Mouse (Mus musculus): ENCODE measurements around the gene Vps53. TPM values are rescaled to one million over a fixed set of nuclear protein-coding genes. Genes with fewer than 3 reads are reported as not detected.

Vps53 gene
- polyA plus RNA-seq, 1 experiment = 21.0 TPM

DNA sequence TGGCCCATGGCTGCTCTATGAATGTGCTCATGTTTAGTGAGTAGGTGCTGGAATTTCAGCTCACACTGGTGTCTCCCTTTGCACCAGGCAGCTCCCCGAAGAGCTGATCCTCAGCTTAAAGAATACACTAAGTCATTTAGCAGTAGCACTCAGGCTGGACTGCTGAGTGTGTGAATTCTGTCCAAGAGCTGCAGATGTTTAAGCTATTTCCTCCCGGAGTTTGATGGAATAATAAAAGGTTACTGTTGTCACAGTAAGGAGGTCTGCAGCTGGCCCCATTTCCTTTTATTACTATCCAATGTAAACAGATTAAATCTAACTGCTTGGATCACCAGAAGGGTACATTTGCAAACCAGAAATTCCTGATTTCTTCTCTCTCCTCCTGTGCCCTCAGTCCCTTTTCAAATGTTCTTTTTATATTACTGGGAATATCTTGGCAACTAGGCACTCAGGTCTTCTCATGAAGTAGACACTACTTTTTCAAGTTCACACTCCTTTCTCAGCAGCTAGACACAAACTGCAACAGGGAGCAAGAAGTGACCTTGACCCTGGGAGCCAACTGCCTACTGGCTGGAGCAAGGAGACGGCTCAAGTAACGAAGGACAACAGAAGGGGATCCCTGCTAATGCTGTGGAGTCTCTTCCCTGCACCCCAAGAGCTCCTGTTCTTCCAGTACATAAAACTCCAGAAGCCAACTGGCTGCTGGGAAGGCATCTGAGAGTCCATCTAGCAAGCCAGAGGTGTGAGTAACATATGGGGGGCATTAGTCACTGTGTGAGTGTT, 80.1 kb downstream of the Vps53 start:
- TF ChIP-seq GATA1 (IDR thresholded peaks at IDR 0.05; ENCODE audit: low read length) = no peak

DNA sequence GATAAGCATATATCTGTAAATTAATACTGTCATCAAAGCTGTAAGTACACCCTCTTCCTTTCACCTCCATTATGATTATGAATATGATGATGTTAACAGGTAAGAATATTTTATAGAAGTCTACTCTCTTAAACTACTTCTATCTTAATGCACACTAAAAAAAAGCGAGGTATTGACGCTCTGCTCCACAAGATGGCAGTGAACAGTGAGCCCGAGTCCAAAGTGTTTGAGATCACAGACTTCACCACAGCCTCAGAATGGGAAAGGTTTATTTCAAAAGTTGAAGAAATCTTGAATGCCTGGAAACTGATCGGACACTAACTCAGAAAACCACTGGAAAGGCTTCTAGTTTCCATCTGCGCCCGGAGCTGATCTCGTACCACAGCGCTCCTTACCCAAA, 85.8 kb downstream of the Vps53 start:
- TF ChIP-seq GATA1 (IDR thresholded peaks at IDR 0.05; ENCODE audit: low read length) = no peak

DNA sequence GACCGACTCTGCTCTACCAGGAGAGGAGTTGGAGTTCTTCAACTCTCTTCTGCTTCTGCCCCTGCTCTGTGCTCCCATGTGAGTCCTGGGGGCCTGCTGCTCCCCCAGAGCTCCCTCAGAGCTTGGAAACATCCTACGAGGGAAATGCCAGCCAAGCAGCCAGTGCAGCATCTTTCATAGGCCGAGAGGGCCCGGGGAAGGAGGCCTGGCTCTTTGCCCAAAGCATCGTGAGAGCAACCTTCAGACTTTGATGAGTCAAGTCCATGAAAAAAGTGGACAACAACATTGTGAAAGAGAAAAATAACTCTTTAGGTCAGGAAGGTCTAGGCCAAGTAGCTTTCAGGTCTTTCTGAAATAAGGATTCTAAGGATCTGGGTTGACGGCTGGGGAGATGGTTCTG, 89.7 kb downstream of the Vps53 start:
- TF ChIP-seq GATA1 (IDR thresholded peaks at IDR 0.05; ENCODE audit: low read length) = no peak

DNA sequence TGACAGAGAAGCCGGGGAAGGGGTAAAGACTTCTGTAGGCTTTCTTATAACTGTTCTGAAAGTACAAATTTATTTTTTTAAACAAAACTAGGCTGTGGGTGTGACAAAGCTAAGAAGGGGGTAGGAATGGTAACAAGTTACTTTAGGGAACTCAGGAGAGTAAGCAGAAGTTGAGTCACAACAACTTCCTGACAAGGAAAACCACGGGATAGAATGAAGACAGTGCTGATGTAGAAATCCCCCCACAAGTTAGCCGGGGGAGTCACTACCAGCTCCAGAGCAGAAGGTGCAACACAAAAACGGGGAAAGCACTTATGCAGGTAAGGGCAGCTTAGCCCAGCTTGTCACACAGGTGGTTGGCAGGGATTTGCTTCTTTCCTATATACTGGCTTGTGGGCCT, 90.9 kb downstream of the Vps53 start:
- no peak for TF ChIP-seq GATA1 (IDR thresholded peaks at IDR 0.05; ENCODE audit: low read length)

DNA sequence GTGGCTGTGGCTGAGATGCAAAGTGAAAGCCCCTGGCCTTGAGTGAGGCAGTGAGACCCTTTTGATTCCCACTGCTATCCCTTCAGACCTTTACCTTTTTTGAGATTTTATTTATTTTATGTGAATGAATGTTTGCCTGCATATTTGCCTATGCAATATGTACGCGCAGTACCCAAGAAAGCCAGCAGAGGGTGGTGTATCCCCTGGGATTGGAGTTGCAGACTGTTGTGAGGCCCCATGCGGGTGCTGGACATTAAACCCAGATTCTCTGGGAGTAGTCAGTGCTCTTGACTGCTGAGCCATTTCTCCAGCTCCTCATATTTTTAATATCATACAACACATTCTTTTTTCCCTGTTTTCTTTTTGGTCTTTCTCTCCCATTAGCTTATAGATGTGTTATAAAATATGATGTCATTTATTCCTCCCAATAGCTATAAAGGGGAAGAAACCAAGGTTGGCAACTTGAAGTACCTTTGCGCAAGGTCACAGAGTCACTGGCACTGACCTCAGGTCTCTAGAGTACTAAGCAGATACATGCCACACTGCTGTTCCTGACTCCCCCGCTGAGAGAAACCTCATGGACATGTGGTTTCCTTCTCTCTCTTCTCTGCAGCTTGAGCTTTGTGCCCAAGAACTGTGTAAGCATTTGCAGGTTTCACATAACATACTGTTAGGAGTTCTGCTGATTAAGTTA, 93.4 kb downstream of the Vps53 start:
- TF ChIP-seq GATA1 (IDR thresholded peaks at IDR 0.05; ENCODE audit: low read length) = no peak

DNA sequence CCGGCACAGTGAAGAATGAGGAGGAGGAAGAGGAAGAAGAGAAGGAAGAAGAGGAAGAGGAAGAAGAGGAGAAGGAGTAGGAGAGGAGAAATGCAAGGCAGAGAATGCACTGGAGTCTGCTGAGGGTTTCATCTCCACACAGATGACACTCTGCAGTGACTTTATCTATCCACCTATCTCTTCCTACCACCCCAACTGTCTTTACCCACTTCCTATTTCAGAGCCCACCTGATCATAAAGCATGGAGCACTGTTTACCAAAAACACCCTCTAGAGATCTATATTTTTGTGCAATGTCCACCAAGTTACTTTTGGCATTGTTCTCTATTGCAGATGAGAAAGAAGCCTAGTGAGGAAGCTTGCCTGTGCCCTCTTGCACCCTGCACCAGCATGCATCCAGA, 94.5 kb downstream of the Vps53 start:
- no peak for TF ChIP-seq GATA1 (IDR thresholded peaks at IDR 0.05; ENCODE audit: low read length)

DNA sequence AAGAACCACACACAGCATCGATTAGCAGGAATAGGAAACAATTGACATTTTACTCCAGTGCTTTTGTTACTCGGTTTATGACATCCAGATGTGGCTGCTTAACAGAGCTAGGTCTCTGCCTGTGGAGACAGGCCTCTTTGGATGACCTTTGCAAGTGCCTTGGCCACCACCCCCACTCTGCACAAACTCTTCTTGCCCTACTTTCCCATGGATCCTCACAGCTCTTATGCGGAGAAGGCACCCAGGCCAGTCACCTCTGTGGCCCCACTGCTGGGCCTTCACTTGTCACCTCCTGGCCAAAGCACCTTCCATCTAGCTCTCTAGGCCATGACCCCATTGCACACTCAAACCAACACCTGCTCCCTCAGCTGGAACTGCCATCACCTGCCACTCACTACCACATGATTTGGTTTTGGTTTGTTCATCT, 95.5 kb downstream of the Vps53 start:
- no peak for TF ChIP-seq GATA1 (IDR thresholded peaks at IDR 0.05; ENCODE audit: low read length)

DNA sequence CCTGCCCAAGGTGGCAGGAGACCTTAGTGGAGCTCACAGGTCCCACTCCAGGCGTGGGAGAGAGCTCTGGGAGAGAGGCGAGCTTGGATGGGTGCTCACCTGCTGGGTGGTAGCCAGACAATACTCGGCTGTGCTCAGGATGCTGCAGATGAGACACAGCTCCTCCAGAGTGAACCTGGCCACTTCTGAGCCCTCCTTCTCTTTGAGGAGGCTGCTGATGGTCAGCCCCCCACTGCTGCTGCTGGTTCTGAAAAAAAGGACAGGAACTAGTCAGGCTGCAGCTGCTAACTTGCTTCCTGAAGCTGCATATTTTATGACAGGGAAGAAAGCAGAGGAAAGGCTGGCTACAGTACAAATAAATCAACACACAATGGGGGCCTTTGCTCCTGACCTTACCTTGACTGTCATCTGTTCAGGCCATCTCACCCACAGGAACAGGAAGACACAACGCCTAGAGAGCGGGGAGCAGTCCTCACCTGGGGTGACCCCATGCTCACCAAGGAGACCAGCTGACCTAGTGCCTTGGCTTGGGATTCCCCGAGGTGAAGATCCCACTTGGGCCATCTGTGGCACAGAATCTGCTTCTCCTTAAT, 98.3 kb downstream of the Vps53 start:
- no peak for TF ChIP-seq GATA1 (IDR thresholded peaks at IDR 0.05; ENCODE audit: low read length)

DNA sequence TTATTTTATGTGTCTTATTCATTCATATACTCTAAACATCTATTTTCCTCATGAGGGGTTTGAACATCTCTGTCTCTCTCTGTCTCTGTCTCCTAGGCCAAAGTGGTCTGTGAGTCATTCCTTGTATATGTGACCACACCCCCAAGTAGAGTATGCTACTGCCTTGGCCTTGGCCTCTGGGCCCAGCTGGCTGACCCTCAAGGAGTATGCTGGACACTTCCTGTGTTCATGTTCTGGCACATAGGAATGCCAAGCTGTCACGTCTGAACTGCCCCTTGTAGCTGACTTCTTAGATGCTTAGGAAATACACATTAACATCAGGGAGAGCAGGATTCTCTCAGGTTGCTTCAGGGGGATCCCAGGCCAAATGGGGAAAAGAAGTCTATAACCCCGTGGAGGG, 99.2 kb downstream of the Vps53 start:
- TF ChIP-seq GATA1 (IDR thresholded peaks at IDR 0.05; ENCODE audit: low read length) = no peak

DNA sequence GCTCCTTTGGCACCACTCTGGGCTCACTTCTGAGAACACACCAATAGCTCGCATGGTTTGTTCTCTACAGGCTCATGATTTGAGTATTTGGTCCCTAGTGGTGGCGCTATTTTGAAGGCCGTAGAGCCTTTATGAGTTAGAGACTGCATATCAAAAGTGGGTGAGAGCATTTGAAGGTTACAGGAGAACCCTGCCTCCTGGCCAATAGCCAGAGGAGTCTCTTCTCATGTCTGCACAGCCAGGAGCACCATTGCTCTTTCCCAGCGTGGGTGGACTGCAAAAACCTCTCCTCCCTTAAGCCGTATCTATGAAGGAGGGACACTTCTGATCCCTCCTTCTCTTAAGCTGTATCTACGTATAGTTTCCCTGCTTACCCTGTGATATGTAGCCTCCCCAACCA, 102.1 kb downstream of the Vps53 start:
- no peak for TF ChIP-seq GATA1 (IDR thresholded peaks at IDR 0.05; ENCODE audit: low read length)

DNA sequence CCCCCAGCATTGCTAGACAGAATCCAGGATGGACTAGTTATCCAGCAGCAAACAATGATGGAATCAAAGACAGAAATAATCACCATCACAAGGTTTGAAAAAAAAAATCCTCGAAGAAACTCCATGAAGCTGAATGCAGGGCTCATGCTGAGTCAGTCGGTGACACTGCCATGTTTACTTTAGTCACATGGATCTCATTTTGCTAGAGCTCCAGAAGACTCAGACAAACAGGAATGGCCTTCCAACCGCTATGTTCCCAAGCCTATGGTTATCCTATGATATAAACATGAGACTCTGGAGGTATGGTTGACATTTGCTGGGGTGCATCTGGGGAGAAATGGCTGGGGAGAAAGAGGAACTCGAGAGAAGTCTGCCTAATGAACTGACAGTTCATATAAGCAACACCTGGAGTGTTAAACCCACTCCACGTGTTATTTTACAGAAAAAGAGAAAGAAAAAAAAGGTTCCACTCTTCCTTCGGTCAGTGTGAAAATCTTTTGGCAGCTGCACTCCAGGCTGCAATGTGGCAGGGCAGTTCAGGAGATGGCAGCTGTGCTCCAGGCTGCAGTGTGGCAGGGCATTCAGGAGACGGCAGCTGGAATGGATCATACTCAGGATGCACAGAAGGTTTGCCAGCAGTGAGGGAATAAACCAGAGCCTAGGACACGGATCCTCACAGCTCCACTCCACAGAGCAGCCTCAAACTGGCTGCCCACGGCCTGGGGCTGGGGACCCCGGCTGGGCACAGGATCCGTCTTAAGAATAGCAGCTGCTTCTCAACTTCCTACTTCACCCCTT, 105.0 kb downstream of the Vps53 start:
- TF ChIP-seq GATA1 (IDR thresholded peaks at IDR 0.05; ENCODE audit: low read length) = no peak

DNA sequence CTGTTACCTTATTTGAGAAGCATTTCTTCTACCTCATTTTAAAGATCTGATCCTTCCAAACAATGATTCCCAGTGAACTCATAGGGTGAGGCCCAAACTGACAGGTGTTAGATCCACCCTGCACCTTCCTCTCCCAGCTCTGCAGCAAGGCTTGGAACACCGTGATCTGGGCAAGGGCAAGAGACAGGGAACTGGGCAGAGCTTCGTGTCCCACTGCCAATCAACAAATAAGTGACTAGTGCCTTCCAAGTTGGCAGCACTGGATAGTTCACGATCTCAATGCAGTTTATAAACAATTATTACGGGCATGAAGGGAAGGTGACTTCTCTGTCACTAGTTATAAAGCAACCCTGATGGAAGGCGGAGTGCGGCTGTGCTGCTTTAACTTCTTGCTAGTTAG, 109.6 kb downstream of the Vps53 start:
- TF ChIP-seq GATA1 (IDR thresholded peaks at IDR 0.05; ENCODE audit: low read length) = no peak

DNA sequence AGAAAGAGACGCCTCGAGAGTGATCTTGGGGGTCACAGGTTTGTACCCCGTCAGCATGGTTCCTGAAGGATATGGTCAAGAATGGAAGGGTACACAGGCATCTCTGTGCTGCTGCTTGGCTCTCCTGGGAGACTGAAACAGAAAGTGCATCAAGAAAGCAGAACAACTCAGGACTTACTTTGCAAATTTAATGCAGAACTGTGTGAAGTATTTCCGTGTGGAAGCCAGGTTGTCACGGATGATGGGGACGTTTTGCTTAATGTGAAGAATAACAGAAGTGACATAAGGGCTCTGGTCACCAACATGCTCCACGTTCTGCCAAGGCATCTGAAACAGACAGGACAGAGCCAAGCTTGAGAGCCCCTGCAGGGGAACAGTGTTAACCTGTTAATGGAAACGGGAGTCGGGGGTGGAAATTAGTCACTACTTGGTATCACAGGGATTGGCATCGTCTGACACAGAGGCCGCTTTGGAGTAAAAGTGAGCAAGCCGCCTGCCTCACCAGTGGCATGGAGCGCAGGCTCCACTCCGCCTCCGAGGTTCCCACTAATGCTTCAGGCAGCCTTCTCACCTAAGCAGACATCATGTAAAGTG, 112.8 kb downstream of the Vps53 start:
- no peak for TF ChIP-seq GATA1 (IDR thresholded peaks at IDR 0.05; ENCODE audit: low read length)

DNA sequence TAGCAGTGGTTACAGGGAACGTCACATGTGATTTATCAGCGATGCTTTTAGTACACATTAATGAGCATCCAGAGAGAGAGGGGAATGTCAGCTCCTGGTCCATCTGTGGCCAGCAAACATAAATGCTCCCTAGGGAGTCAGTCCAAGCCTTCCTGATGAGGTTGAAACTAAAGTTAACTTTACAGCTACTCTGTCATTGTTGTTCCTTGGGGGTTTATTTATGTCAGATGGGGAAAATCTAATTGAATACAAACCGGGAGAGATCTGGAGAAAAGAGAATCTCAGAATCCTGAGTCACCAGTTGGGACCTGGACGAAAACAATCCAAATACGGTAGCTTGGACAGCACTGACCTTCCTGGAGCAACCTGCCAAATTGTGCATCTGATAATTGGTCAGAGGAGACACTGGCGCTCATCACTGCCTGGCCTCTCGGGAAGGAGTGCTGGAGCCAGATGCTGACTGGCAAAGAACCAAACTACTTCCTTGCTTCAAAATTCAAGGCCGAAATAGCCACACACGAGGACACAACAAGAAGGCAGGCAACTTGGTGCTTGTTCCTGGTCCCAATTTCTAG, 113.8 kb downstream of the Vps53 start:
- TF ChIP-seq GATA1 (IDR thresholded peaks at IDR 0.05; ENCODE audit: low read length) = no peak

DNA sequence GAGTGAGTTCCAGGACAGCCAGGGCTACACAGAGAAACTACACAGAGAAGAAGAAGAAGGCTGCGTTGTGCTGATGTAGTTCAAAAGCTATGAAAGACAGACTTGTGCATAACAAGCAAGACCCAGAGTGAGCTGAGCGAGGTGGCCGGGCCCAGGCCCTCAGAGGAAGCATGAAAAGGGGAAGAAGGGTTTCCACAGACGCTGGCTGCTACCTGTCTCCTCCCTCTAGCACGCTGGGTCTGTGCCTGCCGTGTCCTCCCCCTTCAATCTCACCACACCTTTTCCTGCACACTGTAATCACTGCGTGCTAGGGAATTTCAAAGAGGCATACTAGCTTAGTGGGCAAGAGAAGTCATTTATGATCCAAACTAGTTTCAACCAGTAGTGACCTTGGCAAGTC, 115.0 kb downstream of the Vps53 start:
- TF ChIP-seq GATA1 (IDR thresholded peaks at IDR 0.05; ENCODE audit: low read length) = no peak

Data from G1E-ER4 (cell line).